Mouse (Mus musculus): ENCODE data around the gene Cacnb2. TPM values are rescaled to one million over a fixed set of nuclear protein-coding genes. Genes with fewer than 3 reads are reported as not detected.

Gene Cacnb2
- polyA plus RNA-seq, 1 experiment from 2014 or later: 14.3 TPM

DNA sequence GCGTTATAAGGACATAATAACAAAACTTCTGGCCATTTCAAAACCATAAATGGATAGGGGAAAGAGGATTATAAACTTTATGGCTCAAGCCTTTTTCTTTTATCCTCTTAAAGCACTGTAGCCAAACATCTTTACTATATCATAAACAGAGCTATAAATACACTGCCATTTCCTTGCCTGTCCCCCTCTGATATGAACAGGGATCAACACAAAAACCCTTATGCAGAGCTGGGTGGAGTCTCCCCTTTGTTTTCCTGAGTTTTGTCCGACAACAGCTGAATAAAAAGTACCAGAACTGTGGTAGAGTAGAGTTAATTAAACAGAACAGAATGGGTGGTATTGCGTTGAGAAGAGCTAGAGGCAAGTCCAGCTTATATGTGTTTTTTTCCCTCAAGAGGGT, 280.6 kb downstream of the Cacnb2 start:
- Histone ChIP-seq H3K4me2 (ENCODE audit: low read length) (no peak overlapping the region), H3K9me3 (ENCODE audit: control insufficient read depth, low read length) (no peaks in the 10 kb centered on the region), H3K27ac (replicated peaks in 1 of 2; ENCODE audit: control insufficient read depth in 1 of 2, insufficient read depth in 1 of 2, low read depth in 2 of 2, low read length in 2 of 2) (no peak overlapping the region), H3K27me3 (ENCODE audit: control insufficient read depth, insufficient read depth, low read length) (no peaks in the 10 kb centered on the region), H3K4me3 (ENCODE audit: control insufficient read depth in 1 of 2, insufficient read depth in 1 of 2, low read depth in 1 of 2, low read length in 2 of 2) (no peak overlapping the region), H3K4me1 (ENCODE audit: control insufficient read depth in 2 of 2, insufficient read depth in 2 of 2, low read length in 2 of 2) (peaks cover 0 to 27% of the 10 kb centered on the region in 2 experiments; a peak in 2 of 4 replicates), H3K9ac (ENCODE audit: low read length) (no peak overlapping the region), H3K36me3 (ENCODE audit: control insufficient read depth, insufficient read depth, low read length) (no peaks in the 10 kb centered on the region)
- WGBS: 69% methylated on average over 3 of the region's 3 CpGs
- ATAC-seq (ENCODE audit: insufficient number of reproducible peaks, insufficient read depth, low FRiP score, low read depth): no peak

DNA sequence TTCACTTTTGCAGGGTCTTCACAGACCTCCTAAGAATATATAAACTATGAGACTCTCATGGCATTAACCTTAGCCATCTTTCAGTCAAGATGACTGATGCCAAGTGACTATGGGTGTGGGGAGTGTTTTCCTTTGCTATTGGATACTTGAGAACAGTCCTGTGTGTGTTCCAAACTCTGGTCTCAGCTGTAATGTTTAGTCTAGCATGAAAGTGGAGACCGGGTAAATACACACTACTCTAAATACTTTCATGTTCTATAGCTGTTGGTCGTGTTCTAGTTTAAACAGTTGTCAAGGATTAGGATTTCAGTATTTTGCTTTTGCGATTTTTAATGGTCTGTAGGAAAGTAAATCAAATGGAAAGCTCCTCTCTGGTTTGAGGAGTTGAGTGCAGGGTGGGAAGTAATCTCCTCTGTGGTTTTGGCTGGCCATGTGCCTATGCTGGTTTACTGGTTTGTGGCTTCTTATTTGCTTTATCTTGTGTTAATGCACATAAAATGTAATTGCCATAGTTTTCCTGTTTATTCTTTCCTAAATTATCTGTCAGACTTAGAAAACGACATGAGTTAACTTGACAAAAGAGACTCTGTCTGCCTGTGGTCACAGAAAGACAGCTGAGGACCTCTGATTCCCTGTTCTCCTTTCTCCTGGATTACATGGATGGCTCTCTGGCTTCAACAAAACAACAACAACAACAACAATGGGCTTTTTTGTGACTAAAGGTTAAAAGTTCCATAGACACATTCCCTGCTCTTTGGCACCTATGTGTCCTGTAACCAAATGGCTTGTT, 285.7 kb downstream of the Cacnb2 start:
- no peak overlapping the region for H3K9ac ChIP-seq (ENCODE audit: low read length)
- ATAC-seq (ENCODE audit: insufficient number of reproducible peaks, insufficient read depth, low FRiP score, low read depth): no peak
- H3K27ac ChIP-seq (replicated peaks in 1 of 2; ENCODE audit: control insufficient read depth in 1 of 2, insufficient read depth in 1 of 2, low read depth in 2 of 2, low read length in 2 of 2): no peak overlapping the region
- 77% methylated on average over 4 of the region's 4 CpGs for WGBS
- no peak overlapping the region for H3K4me2 ChIP-seq (ENCODE audit: low read length)
- H3K27me3 ChIP-seq (ENCODE audit: control insufficient read depth, insufficient read depth, low read length): no peaks in the 10 kb centered on the region
- no peaks in the 10 kb centered on the region for H3K9me3 ChIP-seq (ENCODE audit: control insufficient read depth, low read length)
- no peaks in the 10 kb centered on the region for H3K36me3 ChIP-seq (ENCODE audit: control insufficient read depth, insufficient read depth, low read length)
- no peak overlapping the region for H3K4me3 ChIP-seq (ENCODE audit: control insufficient read depth in 1 of 2, insufficient read depth in 1 of 2, low read depth in 1 of 2, low read length in 2 of 2)
- H3K4me1 ChIP-seq (ENCODE audit: control insufficient read depth in 2 of 2, insufficient read depth in 2 of 2, low read length in 2 of 2): no peaks in the 10 kb centered on the region

DNA sequence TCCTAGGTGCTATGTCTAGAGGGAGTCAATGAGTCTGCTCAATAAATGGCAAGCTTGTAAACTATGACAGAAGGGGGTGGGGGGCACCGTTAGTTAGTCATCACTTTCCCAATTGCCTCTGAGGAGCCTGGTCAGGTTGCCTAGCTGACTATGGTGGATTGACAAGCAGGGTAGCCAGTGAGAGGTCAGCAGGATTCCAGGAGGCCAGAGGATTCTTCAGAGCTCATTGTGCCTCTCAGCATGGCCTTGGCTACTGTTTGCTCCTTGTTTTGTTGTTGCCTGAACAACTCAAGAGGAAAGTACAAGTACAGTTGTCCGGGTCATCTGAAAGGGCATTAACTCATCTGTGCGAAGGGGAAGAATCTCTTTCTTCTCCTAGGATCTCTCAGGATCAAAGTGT, 300.9 kb downstream of the Cacnb2 start:
- H3K27ac ChIP-seq (replicated peaks in 1 of 2; ENCODE audit: control insufficient read depth in 1 of 2, insufficient read depth in 1 of 2, low read depth in 2 of 2, low read length in 2 of 2): no peak overlapping the region
- ATAC-seq (ENCODE audit: insufficient number of reproducible peaks, insufficient read depth, low FRiP score, low read depth): no peak
- H3K27me3 ChIP-seq (ENCODE audit: control insufficient read depth, insufficient read depth, low read length): no peaks in the 10 kb centered on the region
- no peak overlapping the region for H3K4me3 ChIP-seq (ENCODE audit: control insufficient read depth in 1 of 2, insufficient read depth in 1 of 2, low read depth in 1 of 2, low read length in 2 of 2)
- WGBS: 68% methylated on average over 3 of the region's 3 CpGs
- peaks cover 0 to 5% of the 10 kb centered on the region in 2 experiments; a peak in 2 of 4 replicates for H3K4me1 ChIP-seq (ENCODE audit: control insufficient read depth in 2 of 2, insufficient read depth in 2 of 2, low read length in 2 of 2)
- no peaks in the 10 kb centered on the region for H3K9me3 ChIP-seq (ENCODE audit: control insufficient read depth, low read length)
- no peak overlapping the region for H3K4me2 ChIP-seq (ENCODE audit: low read length)
- no peaks in the 10 kb centered on the region for H3K36me3 ChIP-seq (ENCODE audit: control insufficient read depth, insufficient read depth, low read length)
- no peak overlapping the region for H3K9ac ChIP-seq (ENCODE audit: low read length)

DNA sequence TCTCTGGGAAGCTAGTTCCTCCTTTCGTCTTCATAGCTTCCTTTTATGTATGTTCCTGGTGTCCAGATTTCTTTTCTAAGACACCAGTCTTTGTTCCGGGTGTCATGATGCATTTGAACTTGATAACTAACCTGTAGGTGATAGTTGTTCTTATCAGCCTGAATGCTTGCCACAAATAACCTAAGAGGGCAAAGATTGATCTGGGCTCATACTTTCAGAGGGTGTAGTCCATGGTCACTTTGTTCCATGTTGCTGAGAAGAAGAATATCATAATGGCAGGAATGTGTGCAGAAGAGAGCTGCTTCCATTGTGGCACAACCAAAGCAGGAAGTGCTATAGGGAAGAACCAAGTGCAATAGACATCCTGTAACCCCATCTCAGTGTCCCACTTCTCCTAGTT, 302.0 kb downstream of the Cacnb2 start:
- Histone ChIP-seq H3K36me3 (ENCODE audit: control insufficient read depth, insufficient read depth, low read length) (no peaks in the 10 kb centered on the region), H3K9me3 (ENCODE audit: control insufficient read depth, low read length) (no peaks in the 10 kb centered on the region), H3K4me3 (ENCODE audit: control insufficient read depth in 1 of 2, insufficient read depth in 1 of 2, low read depth in 1 of 2, low read length in 2 of 2) (no peak overlapping the region), H3K9ac (ENCODE audit: low read length) (no peak overlapping the region), H3K4me1 (ENCODE audit: control insufficient read depth in 2 of 2, insufficient read depth in 2 of 2, low read length in 2 of 2) (peaks cover 0 to 5% of the 10 kb centered on the region in 2 experiments; a peak in 2 of 4 replicates), H3K27me3 (ENCODE audit: control insufficient read depth, insufficient read depth, low read length) (no peaks in the 10 kb centered on the region), H3K4me2 (ENCODE audit: low read length) (no peak overlapping the region), H3K27ac (replicated peaks in 1 of 2; ENCODE audit: control insufficient read depth in 1 of 2, insufficient read depth in 1 of 2, low read depth in 2 of 2, low read length in 2 of 2) (no peak overlapping the region)
- no peak for ATAC-seq (ENCODE audit: insufficient number of reproducible peaks, insufficient read depth, low FRiP score, low read depth)
- WGBS: 60% methylated on average over 2 of the region's 2 CpGs

DNA sequence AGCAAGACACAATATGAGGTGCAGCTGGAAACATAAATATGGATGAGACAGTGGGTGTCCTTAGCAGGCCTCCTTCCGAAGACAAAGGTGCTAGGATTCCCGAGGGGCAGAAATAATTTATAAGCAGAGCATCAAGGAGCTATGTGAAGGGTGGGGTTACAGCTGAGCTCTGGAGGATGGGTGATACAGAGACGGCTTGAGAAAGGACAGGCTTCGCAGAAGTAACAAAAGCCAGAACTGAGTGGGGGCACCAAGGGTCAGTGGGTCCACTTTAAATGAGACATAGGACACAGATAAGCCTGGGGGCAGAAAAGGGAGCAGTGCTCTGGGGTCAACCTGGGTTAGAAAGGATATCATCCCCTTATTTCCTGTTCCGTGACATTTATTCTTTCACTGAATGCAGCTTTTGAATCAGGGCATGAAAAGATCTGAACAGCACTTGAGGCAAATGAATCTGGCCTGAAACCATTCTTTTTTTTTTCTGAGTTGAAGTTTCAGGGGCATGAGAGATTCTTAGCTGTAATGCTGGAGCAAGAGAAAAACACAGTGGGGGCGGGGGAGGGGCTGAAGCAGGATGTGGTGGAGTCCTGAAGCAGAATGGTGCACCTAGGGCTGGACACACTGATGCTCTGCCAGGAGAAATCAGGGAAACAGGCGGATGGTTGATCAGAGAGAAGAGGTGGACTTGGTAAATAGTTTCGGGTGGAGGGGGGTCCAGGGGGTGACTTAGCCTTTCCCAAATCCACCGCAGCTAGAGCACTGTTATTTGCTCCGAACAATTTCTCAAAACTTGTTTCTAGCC, 304.4 kb downstream of the Cacnb2 start:
- 51% methylated on average over 10 of the region's 10 CpGs for WGBS
- no peak overlapping the region for H3K4me3 ChIP-seq (ENCODE audit: control insufficient read depth in 1 of 2, insufficient read depth in 1 of 2, low read depth in 1 of 2, low read length in 2 of 2)

GRCm38 (mm10) chr2:14917585-14918247, 314.8 kb downstream of the Cacnb2 start:
- H3K9me3 ChIP-seq (ENCODE audit: control insufficient read depth, low read length): no peaks in the 10 kb centered on the region
- WGBS: 24% methylated on average over 3 of the region's 3 CpGs
- H3K4me3 ChIP-seq (ENCODE audit: control insufficient read depth in 1 of 2, insufficient read depth in 1 of 2, low read depth in 1 of 2, low read length in 2 of 2): no peak overlapping the region
- peaks cover 9 to 21% of the 10 kb centered on the region in 2 experiments for H3K4me1 ChIP-seq (ENCODE audit: control insufficient read depth in 2 of 2, insufficient read depth in 2 of 2, low read length in 2 of 2)
- peak overlapping the region in 1 of 2 experiments; percentile 48; a peak in 2 of 4 replicates for H3K27ac ChIP-seq (replicated peaks in 1 of 2; ENCODE audit: control insufficient read depth in 1 of 2, insufficient read depth in 1 of 2, low read depth in 2 of 2, low read length in 2 of 2)
- no peaks in the 10 kb centered on the region for H3K36me3 ChIP-seq (ENCODE audit: control insufficient read depth, insufficient read depth, low read length)
- peak; percentile 81 for ATAC-seq (ENCODE audit: insufficient number of reproducible peaks, insufficient read depth, low FRiP score, low read depth)
- no peak overlapping the region for H3K9ac ChIP-seq (ENCODE audit: low read length)
- peak overlapping the region; percentile 12; the same call in 1 of the 2 replicates for H3K4me2 ChIP-seq (ENCODE audit: low read length)
- no peaks in the 10 kb centered on the region for H3K27me3 ChIP-seq (ENCODE audit: control insufficient read depth, insufficient read depth, low read length)

More for the DNA sequence above, 304.4 kb downstream of the Cacnb2 start:
- Histone ChIP-seq H3K9ac (ENCODE audit: low read length) (no peak overlapping the region), H3K4me1 (ENCODE audit: control insufficient read depth in 2 of 2, insufficient read depth in 2 of 2, low read length in 2 of 2) (peaks cover 0 to 5% of the 10 kb centered on the region in 2 experiments; a peak in 2 of 4 replicates), H3K36me3 (ENCODE audit: control insufficient read depth, insufficient read depth, low read length) (no peaks in the 10 kb centered on the region), H3K4me2 (ENCODE audit: low read length) (no peak overlapping the region), H3K27me3 (ENCODE audit: control insufficient read depth, insufficient read depth, low read length) (no peaks in the 10 kb centered on the region), H3K27ac (replicated peaks in 1 of 2; ENCODE audit: control insufficient read depth in 1 of 2, insufficient read depth in 1 of 2, low read depth in 2 of 2, low read length in 2 of 2) (no peak overlapping the region), H3K9me3 (ENCODE audit: control insufficient read depth, low read length) (no peaks in the 10 kb centered on the region)
- no peak for ATAC-seq (ENCODE audit: insufficient number of reproducible peaks, insufficient read depth, low FRiP score, low read depth)

DNA sequence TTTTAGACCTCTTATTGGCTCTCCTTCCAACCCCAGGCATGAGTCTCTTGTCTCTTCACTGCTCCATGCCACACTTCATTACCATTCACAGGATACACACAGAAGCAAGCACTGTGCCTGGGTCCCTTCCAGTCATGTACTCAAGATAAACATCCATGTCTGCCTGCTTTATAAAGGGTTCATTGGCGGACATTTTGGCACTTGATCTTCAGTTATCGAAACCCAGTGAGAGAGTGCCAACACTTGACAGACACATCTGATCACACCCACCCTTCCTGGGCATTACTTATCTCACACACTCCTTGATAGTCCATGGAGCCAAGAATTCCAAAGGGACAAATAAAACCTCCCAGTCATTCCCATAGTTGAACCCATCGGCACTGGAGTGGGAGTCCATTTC, 327.0 kb downstream of the Cacnb2 start:
- H3K36me3 ChIP-seq (ENCODE audit: control insufficient read depth, insufficient read depth, low read length): no peaks in the 10 kb centered on the region
- peak overlapping the region in 1 of 2 experiments; percentile 43; a peak in 1 of 4 replicates for H3K27ac ChIP-seq (replicated peaks in 1 of 2; ENCODE audit: control insufficient read depth in 1 of 2, insufficient read depth in 1 of 2, low read depth in 2 of 2, low read length in 2 of 2)
- peak; percentile 66 for ATAC-seq (ENCODE audit: insufficient number of reproducible peaks, insufficient read depth, low FRiP score, low read depth)
- H3K4me2 ChIP-seq (ENCODE audit: low read length): 0 out of 2 replicates have a peak overlapping the region, but pooled peaks have one; percentile 4
- no peaks in the 10 kb centered on the region for H3K27me3 ChIP-seq (ENCODE audit: control insufficient read depth, insufficient read depth, low read length)
- H3K4me3 ChIP-seq (ENCODE audit: control insufficient read depth in 1 of 2, insufficient read depth in 1 of 2, low read depth in 1 of 2, low read length in 2 of 2): no peak overlapping the region
- 13% methylated on average over 3 of the region's 3 CpGs for WGBS
- peaks cover 0 to 39% of the 10 kb centered on the region in 2 experiments; a peak in 3 of 4 replicates for H3K4me1 ChIP-seq (ENCODE audit: control insufficient read depth in 2 of 2, insufficient read depth in 2 of 2, low read length in 2 of 2)
- no peaks in the 10 kb centered on the region for H3K9me3 ChIP-seq (ENCODE audit: control insufficient read depth, low read length)
- H3K9ac ChIP-seq (ENCODE audit: low read length): no peak overlapping the region

Measured in heart, embryonic 14.5 days (tissue).